Mouse (Mus musculus): Measurements from ENCODE around the gene Car12. TPM values are rescaled to one million over a fixed set of nuclear protein-coding genes. Genes with fewer than 3 reads are reported as not detected.
A peak's percentile ranks its signal among the peaks of the same experiment; 100 is the strongest.

Car12 gene
- total RNA-seq, 1 experiment from 2014 or later = 3.7 TPM

GRCm38 (mm10) chr9:66708054-66708772 lies 5.3 kb upstream of the Car12 start:
- no peak for ATAC-seq (replicated peaks; ENCODE audit: low read depth, poor library complexity, severe bottlenecking)

- no peak for ATAC-seq (replicated peaks; ENCODE audit: low read depth, poor library complexity, severe bottlenecking)
Measured at GRCm38 (mm10) chr9:66708816-66709555, 4.5 kb upstream of the Car12 start.

GRCm38 (mm10) chr9:66710626-66711025 lies 2.9 kb upstream of the Car12 start:
- ATAC-seq (replicated peaks; ENCODE audit: low read depth, poor library complexity, severe bottlenecking) = no peak

- ATAC-seq (replicated peaks; ENCODE audit: low read depth, poor library complexity, severe bottlenecking) = 0 out of 2 replicates have a peak, but pooled peaks have one; percentile 38
Measured at GRCm38 (mm10) chr9:66714022-66714515, 583 bp downstream of the Car12 start.

- ATAC-seq (replicated peaks; ENCODE audit: low read depth, poor library complexity, severe bottlenecking) = no peak
Measured at GRCm38 (mm10) chr9:66715361-66715760, 1.9 kb downstream of the Car12 start.

GRCm38 (mm10) chr9:66716533-66716932 lies 3.0 kb downstream of the Car12 start:
- ATAC-seq (replicated peaks; ENCODE audit: low read depth, poor library complexity, severe bottlenecking) = no peak

GRCm38 (mm10) chr9:66720686-66721450 lies 7.4 kb downstream of the Car12 start:
- ATAC-seq (replicated peaks; ENCODE audit: low read depth, poor library complexity, severe bottlenecking) = no peak

GRCm38 (mm10) chr9:66722187-66722868 lies 8.8 kb downstream of the Car12 start:
- no peak for ATAC-seq (replicated peaks; ENCODE audit: low read depth, poor library complexity, severe bottlenecking)

GRCm38 (mm10) chr9:66722869-66723272 lies 9.4 kb downstream of the Car12 start:
- ATAC-seq (replicated peaks; ENCODE audit: low read depth, poor library complexity, severe bottlenecking) = no peak

GRCm38 (mm10) chr9:66725591-66725990 lies 12.1 kb downstream of the Car12 start:
- no peak for ATAC-seq (replicated peaks; ENCODE audit: low read depth, poor library complexity, severe bottlenecking)

- no peak for ATAC-seq (replicated peaks; ENCODE audit: low read depth, poor library complexity, severe bottlenecking)
Measured at GRCm38 (mm10) chr9:66727333-66727732, 13.8 kb downstream of the Car12 start.

GRCm38 (mm10) chr9:66730556-66730955 lies 17.1 kb downstream of the Car12 start:
- no peak for ATAC-seq (replicated peaks; ENCODE audit: low read depth, poor library complexity, severe bottlenecking)

GRCm38 (mm10) chr9:66731284-66731683 lies 17.8 kb downstream of the Car12 start:
- no peak for ATAC-seq (replicated peaks; ENCODE audit: low read depth, poor library complexity, severe bottlenecking)

- no peak for ATAC-seq (replicated peaks; ENCODE audit: low read depth, poor library complexity, severe bottlenecking)
Measured at GRCm38 (mm10) chr9:66732791-66733691, 19.6 kb downstream of the Car12 start.

GRCm38 (mm10) chr9:66734568-66734967 lies 21.1 kb downstream of the Car12 start:
- ATAC-seq (replicated peaks; ENCODE audit: low read depth, poor library complexity, severe bottlenecking) = no peak

- ATAC-seq (replicated peaks; ENCODE audit: low read depth, poor library complexity, severe bottlenecking) = no peak
Measured at GRCm38 (mm10) chr9:66735122-66735521, 21.6 kb downstream of the Car12 start.

GRCm38 (mm10) chr9:66736016-66736415 lies 22.5 kb downstream of the Car12 start:
- ATAC-seq (replicated peaks; ENCODE audit: low read depth, poor library complexity, severe bottlenecking) = no peak

- ATAC-seq (replicated peaks; ENCODE audit: low read depth, poor library complexity, severe bottlenecking) = no peak
Measured at GRCm38 (mm10) chr9:66736551-66736950, 23.1 kb downstream of the Car12 start.

- ATAC-seq (replicated peaks; ENCODE audit: low read depth, poor library complexity, severe bottlenecking) = no peak
Measured at GRCm38 (mm10) chr9:66739516-66739915, 26.0 kb downstream of the Car12 start.
